Mouse (Mus musculus): ENCODE measurements around the gene Adcy4.

- TF ChIP-seq POLR2A (IDR thresholded peaks at IDR 0.05; ENCODE audit: control insufficient read depth, low read depth, low read length) (no peak), CTCF (IDR thresholded peaks at IDR 0.05; ENCODE audit: control insufficient read depth, insufficient read depth, insufficient replicate concordance, low read depth, low read length) (no peak)
Observed at GRCm38 (mm10) chr14:55787731-55788130, 3.8 kb upstream of the Adcy4 start.

Measured in testis, adult 2 months (tissue).